Mouse (Mus musculus) lung, postnatal 14 days (tissue): ENCODE measurements around the gene Tmem268.

Experiments
- DNase-seq: peaks from one replicate; pipeline ENCODE4 v3.0.0; 2021

Tmem268 gene

GRCm38 (mm10) chr4:63604945-63605344, 46.4 kb downstream of the Tmem268 start, which contains the start of gene Gm11213:
Gene Gm11213, minus strand, starts transcription at chr4:63605261.
- DNase-seq, result no peak

- no peak for DNase-seq
Observed at GRCm38 (mm10) chr4:63605545-63605944, 47.0 kb downstream of the Tmem268 start.

- no peak for DNase-seq
Observed at GRCm38 (mm10) chr4:63605968-63606367, 47.4 kb downstream of the Tmem268 start.

- no peak for DNase-seq
Observed at GRCm38 (mm10) chr4:63608391-63608790, 49.8 kb downstream of the Tmem268 start.

GRCm38 (mm10) chr4:63621861-63622260, 63.3 kb downstream of the Tmem268 start:
- DNase-seq, result no peak

GRCm38 (mm10) chr4:63622378-63622835, 63.8 kb downstream of the Tmem268 start, which contains the start of gene Tex48:
Gene Tex48, minus strand, starts transcription at chr4:63622428.
- DNase-seq, result peak; percentile 49

GRCm38 (mm10) chr4:63625563-63626080, 67.0 kb downstream of the Tmem268 start:
- no peak for DNase-seq

GRCm38 (mm10) chr4:63627111-63627510, 68.5 kb downstream of the Tmem268 start:
- DNase-seq, result no peak

GRCm38 (mm10) chr4:63633181-63633580, 74.6 kb downstream of the Tmem268 start:
- no peak for DNase-seq
